In genomic region chr5:34168950-34169891, GRCm38 (mm10) we compare ENCODE assay signal across 8 mouse cellular contexts. TPM values are rescaled to one million over a fixed set of nuclear protein-coding genes. Genes with fewer than 3 reads are reported as not detected.
A peak's percentile ranks its signal among the peaks of the same experiment; 100 is the strongest.
DNase-seq lines count a peak whose midpoint lies in the region; ATAC-seq lines count a peak whose summit lies in the region.

Gene Poln (minus strand): TSS chr5:34169448.
Gene Haus3 (minus strand): TSS chr5:34169527.

- peak; percentile 98 to 99 for ATAC-seq in hematopoietic stem cell, adult 5-6 weeks (replicated peaks in 1 of 2; ENCODE audit: insufficient read depth in 1 of 2, low FRiP score in 2 of 2, low TSS enrichment in 1 of 2, low read depth in 1 of 2, poor library complexity in 2 of 2, severe bottlenecking in 2 of 2)
- ATAC-seq in lung, embryonic 16.5 days (ENCODE audit: low read depth) = peak; percentile 100

- peak within 1 kb of the TSS; percentile 72 for H3K4me2 ChIP-seq in lung, embryonic 16.5 days (ENCODE audit: low read depth, low read length)

- DNase-seq in MEL-GATA-1-ER (ENCODE audit: extremely low read depth, low read depth) = peak; percentile 98
- peak; percentile 94 for DNase-seq in cerebellum, adult 8-10 months
- peak; percentile 99 for DNase-seq in forelimb bud, embryonic 11.5 days (ENCODE audit: low read depth, low spot score)
- peak; percentile 91 for DNase-seq in layer of hippocampus, adult 9-10 months (ENCODE audit: low spot score)
- peak; percentile 94 for DNase-seq in ovary, postnatal 10 days (ENCODE audit: low spot score)
- DNase-seq in thymus, postnatal 10 days (ENCODE audit: low spot score in 2 of 2) = peak; percentile 97 to 98

- H3K9ac ChIP-seq in lung, embryonic 16.5 days (ENCODE audit: low read length) = peak within 1 kb of the TSS; percentile 95

- peaks cover 11% of the 10 kb centered on the region for H3K36me3 ChIP-seq in lung, embryonic 16.5 days (ENCODE audit: control insufficient read depth, insufficient read depth, low read length)

- under 1% methylated on average over 57 of the region's 57 CpGs for WGBS in lung, embryonic 16.5 days

- no peaks in the 10 kb centered on the region for H3K9me3 ChIP-seq in lung, embryonic 16.5 days (ENCODE audit: control insufficient read depth, low read length)

- peaks cover 10% of the 10 kb centered on the region for H3K4me1 ChIP-seq in lung, embryonic 16.5 days (replicated peaks; ENCODE audit: control insufficient read depth, insufficient read depth, low read length)

- H3K27ac ChIP-seq in lung, embryonic 16.5 days (ENCODE audit: low read length) = peak within 1 kb of the TSS; percentile 96

- H3K4me3 ChIP-seq in lung, embryonic 16.5 days (ENCODE audit: low read length) = peak within 1 kb of the TSS; percentile 87

- H3K27me3 ChIP-seq in lung, embryonic 16.5 days (ENCODE audit: control insufficient read depth, insufficient read depth, low read depth, low read length) = no peaks in the 10 kb centered on the region

RNA-seq across cellular contexts. Expression of gene Poln, which starts in this region (rescaled TPM):
- total RNA-seq in hematopoietic stem cell, adult 5-6 weeks (2017) = 2.9 TPM in 1 of 2 replicates, not detected in the other
- 1.0 and 1.8 TPM in 2 replicates for polyA plus RNA-seq in lung, embryonic 16.5 days (2015; fragmentation: Nextera tagmentation; extraction: Ambion mirVana)

RNA-seq across cellular contexts. Expression of gene Haus3, which starts in this region (rescaled TPM):
- total RNA-seq in hematopoietic stem cell, adult 5-6 weeks (2017) = 121 and 173 TPM in 2 replicates
- polyA plus RNA-seq in lung, embryonic 16.5 days (2015; fragmentation: Nextera tagmentation; extraction: Ambion mirVana) = 38.1 and 40.7 TPM in 2 replicates

Comparison
In these comparisons a context has a peak if more than half of its experiments do, and no peak if none do; other contexts are left out.
1. Peak in every context shown above with its lines: DNase-seq, ATAC-seq, H3K4me3 ChIP-seq and H3K27ac ChIP-seq.